Mouse (Mus musculus) heart, embryonic 10.5 days (tissue): ENCODE measurements at regions not wholly inside any gene's neighbourhood (a gene's known extent, or its start where the extent isn't known, plus 50 kb on each side); places are given as distances from the start of the nearest gene placed in this dataset.

Source experiments
- DNase-seq: peaks from one replicate; pipeline ENCODE4 v3.0.0-alpha.2; 2017; ENCODE audit warnings: low spot score
- H3K27ac ChIP-seq: fragments of 300-500 bp; sonication (generic); 2 replicates; pipeline ENCODE4 v1.5.1; 2016; ENCODE audit warnings: mild to moderate bottlenecking
- H3K27me3 ChIP-seq: fragments of 300-500 bp; sonication (generic); 2 replicates; pipeline ENCODE4 v1.6.1; 2016; ENCODE audit warnings: mild to moderate bottlenecking; ENCODE audit not compliant: poor library complexity, insufficient read depth, severe bottlenecking
- H3K36me3 ChIP-seq: fragments of 300-500 bp; sonication (generic); 2 replicates; pipeline ENCODE4 v1.6.1; 2016; ENCODE audit warnings: mild to moderate bottlenecking, moderate library complexity
- H3K4me1 ChIP-seq: fragments of 300-500 bp; sonication (generic); 2 replicates; pipeline ENCODE4 v1.6.1; 2016; ENCODE audit warnings: mild to moderate bottlenecking
- H3K4me3 ChIP-seq: fragments of 300-500 bp; sonication (generic); 2 replicates; pipeline ENCODE4 v1.5.1; 2016; ENCODE audit warnings: mild to moderate bottlenecking, moderate library complexity
- H3K9me3 ChIP-seq: fragments of 300-500 bp; sonication (generic); 2 replicates; pipeline ENCODE4 v1.6.1; 2016; ENCODE audit warnings: mild to moderate bottlenecking, moderate library complexity
- WGBS: fragments of 180-500 bp; shearing (Covaris S2); methylation state at CpG from one replicate; pipeline ENCODE4 v1.1.7; 2016; 5-methylcytosine and 5-hydroxymethylcytosine counted together

- DNase-seq = no peak
- whole genome bisulfite sequencing = 85% methylated on average over 7 of the region's 7 CpGs
- Histone ChIP-seq H3K9me3 (no peaks in the 10 kb centered on the region), H3K36me3 (no peaks in the 10 kb centered on the region), H3K4me3 (no peak overlapping the region), H3K4me1 (peaks cover 16% of the 10 kb centered on the region), H3K27me3 (no peaks in the 10 kb centered on the region), H3K27ac (no peak overlapping the region)
Measured at GRCm38 (mm10) chr4:142292760-142293159, 53.6 kb upstream of the Kazn start.

GRCm38 (mm10) chr4:142292334-142292733, 53.1 kb upstream of the Kazn start:
- DNase-seq = no peak
- Histone ChIP-seq H3K27ac (no peak overlapping the region), H3K4me3 (no peak overlapping the region), H3K27me3 (no peaks in the 10 kb centered on the region), H3K9me3 (no peaks in the 10 kb centered on the region), H3K36me3 (no peaks in the 10 kb centered on the region), H3K4me1 (peaks cover 16% of the 10 kb centered on the region)
- WGBS = 82% methylated on average over 9 of the region's 9 CpGs

GRCm38 (mm10) chr4:142291366-142291765, 52.2 kb upstream of the Kazn start:
- H3K9me3 ChIP-seq = no peaks in the 10 kb centered on the region
- no peak overlapping the region for H3K27ac ChIP-seq
- 71% methylated on average over 3 of the region's 3 CpGs for WGBS
- no peak overlapping the region for H3K4me3 ChIP-seq
- H3K4me1 ChIP-seq = peaks cover 8% of the 10 kb centered on the region
- H3K36me3 ChIP-seq = no peaks in the 10 kb centered on the region
- no peak for DNase-seq
- no peaks in the 10 kb centered on the region for H3K27me3 ChIP-seq
